8 mouse cellular contexts compared by ENCODE assay signal in the genomic region with DNA sequence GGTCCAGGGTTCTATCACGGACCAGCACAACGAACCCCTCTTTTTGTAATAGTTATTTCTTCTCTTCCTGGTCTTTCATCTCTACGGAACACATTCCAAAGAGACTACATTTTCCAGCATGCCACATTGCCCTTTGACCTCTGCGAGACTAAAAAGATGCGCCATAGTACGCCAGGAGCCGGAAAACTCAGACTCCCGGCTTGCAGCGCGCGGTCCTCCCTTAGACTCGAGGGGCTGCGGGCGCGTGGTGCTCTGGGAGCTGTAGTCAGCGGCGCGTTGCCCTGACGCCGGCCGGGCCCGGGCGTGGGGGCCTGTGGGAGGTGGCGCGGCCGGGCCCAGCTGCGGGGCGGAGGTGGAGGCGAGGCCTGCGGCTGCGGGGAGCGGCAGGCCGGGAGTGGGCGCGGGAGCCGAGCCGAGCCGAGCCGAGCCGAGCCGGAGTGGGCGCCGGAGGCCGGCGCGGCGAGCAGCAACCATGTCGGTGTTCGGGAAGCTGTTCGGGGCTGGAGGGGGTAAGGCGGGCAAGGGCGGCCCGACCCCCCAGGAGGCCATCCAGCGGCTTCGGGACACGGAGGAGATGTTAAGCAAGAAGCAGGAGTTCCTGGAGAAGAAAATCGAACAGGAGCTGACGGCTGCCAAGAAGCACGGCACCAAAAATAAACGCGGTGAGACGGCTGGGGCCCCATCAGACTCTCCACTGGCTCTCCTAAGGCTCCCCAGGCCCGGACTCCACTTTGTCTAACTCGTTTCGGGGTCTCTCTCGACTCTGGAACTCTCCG. TPM values are rescaled to one million over a fixed set of nuclear protein-coding genes. Genes with fewer than 3 reads are reported as not detected.
DNase-seq lines count a peak whose midpoint lies in the region; ATAC-seq and TF ChIP-seq lines count a peak whose summit lies in the region.

No protein-coding gene starts in this region.

- TF ChIP-seq POLR2A in heart, adult 2 months (IDR thresholded peaks at IDR 0.05; ENCODE audit: insufficient read depth, low read depth, low read length): no peak

- H3K4me1 ChIP-seq in embryonic facial prominence, embryonic 14.5 days (ENCODE audit: control insufficient read depth, insufficient read depth, low read length): peaks cover 16% of the 10 kb centered on the region
- H3K4me1 ChIP-seq in heart, adult 2 months (ENCODE audit: control insufficient read depth, insufficient read depth, low read length): peaks cover 14% of the 10 kb centered on the region
- peaks cover 23% of the 10 kb centered on the region for H3K4me1 ChIP-seq in limb, embryonic 13.5 days
- peaks cover 27% of the 10 kb centered on the region for H3K4me1 ChIP-seq in midbrain, embryonic 16.5 days (ENCODE audit: control insufficient read depth, insufficient read depth, low read length)

- peak; percentile 99 for DNase-seq in 3T3-L1 (ENCODE audit: low read depth, low spot score)
- DNase-seq in adrenal gland, postnatal 4 days (ENCODE audit: low spot score in 2 of 2): peak; percentile 82 to 93
- peak; percentile 100 for DNase-seq in embryonic facial prominence, embryonic 14.5 days (ENCODE audit: low spot score)
- peak; percentile 96 to 98 for DNase-seq in heart, adult 2 months
- peak; percentile 98 for DNase-seq in kidney, adult 8-10 months
- peak; percentile 92 to 99 for DNase-seq in spleen, postnatal 10 days (ENCODE audit: low spot score in 2 of 2)

- WGBS in embryonic facial prominence, embryonic 14.5 days: under 1% methylated on average over 38 of the region's 67 CpGs
- under 1% methylated on average over 66 of the region's 67 CpGs for WGBS in heart, adult 2 months
- under 1% methylated on average over 65 of the region's 67 CpGs for WGBS in limb, embryonic 13.5 days
- under 1% methylated on average over 67 of the region's 67 CpGs for WGBS in midbrain, embryonic 16.5 days

- peak overlapping the region; percentile 87 for H3K9ac ChIP-seq in embryonic facial prominence, embryonic 14.5 days (ENCODE audit: low read depth, low read length)
- peak overlapping the region; percentile 99 for H3K9ac ChIP-seq in heart, adult 2 months (ENCODE audit: low read depth, low read length)
- peak overlapping the region; percentile 94 for H3K9ac ChIP-seq in limb, embryonic 13.5 days
- peak overlapping the region; percentile 90 for H3K9ac ChIP-seq in midbrain, embryonic 16.5 days (ENCODE audit: low read depth, low read length)

- H3K4me2 ChIP-seq in embryonic facial prominence, embryonic 14.5 days (ENCODE audit: low read depth, low read length): peak overlapping the region; percentile 78
- peak overlapping the region; percentile 95 for H3K4me2 ChIP-seq in limb, embryonic 13.5 days (replicated peaks)
- H3K4me2 ChIP-seq in midbrain, embryonic 16.5 days (ENCODE audit: low read length): peak overlapping the region; percentile 98

- no peaks in the 10 kb centered on the region for H3K27me3 ChIP-seq in embryonic facial prominence, embryonic 14.5 days (replicated peaks; ENCODE audit: control insufficient read depth, insufficient read depth, low read length)
- H3K27me3 ChIP-seq in heart, adult 2 months (ENCODE audit: control insufficient read depth, insufficient read depth, low read length): no peaks in the 10 kb centered on the region
- H3K27me3 ChIP-seq in limb, embryonic 13.5 days: no peaks in the 10 kb centered on the region
- H3K27me3 ChIP-seq in midbrain, embryonic 16.5 days (ENCODE audit: control insufficient read depth, insufficient read depth, low read depth, low read length): no peaks in the 10 kb centered on the region

- H3K79me2 ChIP-seq in heart, adult 2 months (replicated peaks; ENCODE audit: control insufficient read depth, insufficient read depth, low read length): peaks cover 4% of the 10 kb centered on the region

- peaks cover 19% of the 10 kb centered on the region for H3K36me3 ChIP-seq in embryonic facial prominence, embryonic 14.5 days (ENCODE audit: control insufficient read depth, insufficient read depth, low read length)
- peaks cover 4% of the 10 kb centered on the region for H3K36me3 ChIP-seq in heart, adult 2 months (ENCODE audit: control insufficient read depth, insufficient read depth, low read length)
- peaks cover 16% of the 10 kb centered on the region for H3K36me3 ChIP-seq in limb, embryonic 13.5 days
- H3K36me3 ChIP-seq in midbrain, embryonic 16.5 days (ENCODE audit: control insufficient read depth, insufficient read depth, low read length): 0 out of 2 replicates have a peak, but pooled peaks cover 2% of the 10 kb centered on the region

- H3K27ac ChIP-seq in embryonic facial prominence, embryonic 14.5 days (replicated peaks; ENCODE audit: low read depth, low read length): peak overlapping the region; percentile 88
- peak overlapping the region; percentile 93 for H3K27ac ChIP-seq in heart, adult 2 months
- H3K27ac ChIP-seq in limb, embryonic 13.5 days: peak overlapping the region; percentile 90
- H3K27ac ChIP-seq in midbrain, embryonic 16.5 days (ENCODE audit: low read length): peak overlapping the region; percentile 76

- TF ChIP-seq EP300 in heart, adult 2 months (IDR thresholded peaks at IDR 0.05; ENCODE audit: insufficient read depth, low read depth, low read length): no peak

- no peak for TF ChIP-seq CTCF in heart, adult 2 months (IDR thresholded peaks at IDR 0.05)

- peak overlapping the region; percentile 70 for H3K4me3 ChIP-seq in embryonic facial prominence, embryonic 14.5 days (ENCODE audit: low read depth, low read length)
- peak overlapping the region; percentile 64 for H3K4me3 ChIP-seq in heart, adult 2 months
- H3K4me3 ChIP-seq in limb, embryonic 13.5 days: peak overlapping the region; percentile 87
- peak overlapping the region; percentile 81 for H3K4me3 ChIP-seq in midbrain, embryonic 16.5 days (ENCODE audit: low read depth, low read length)

- no peaks in the 10 kb centered on the region for H3K9me3 ChIP-seq in embryonic facial prominence, embryonic 14.5 days (ENCODE audit: control insufficient read depth, low read length)
- no peaks in the 10 kb centered on the region for H3K9me3 ChIP-seq in limb, embryonic 13.5 days
- no peaks in the 10 kb centered on the region for H3K9me3 ChIP-seq in midbrain, embryonic 16.5 days (replicated peaks; ENCODE audit: control insufficient read depth, low read length, poor library complexity, severe bottlenecking)

- intact Hi-C loops in heart, adult 2 months (cut with DNase I): loop anchor here (2.0 to 5.0 kb wide), 3 partner anchors 20 to 236 kb away; a partner anchor contains a TSS

- peak; percentile 100 for ATAC-seq in embryonic facial prominence, embryonic 14.5 days (ENCODE audit: low read depth)
- ATAC-seq in limb, embryonic 13.5 days (ENCODE audit: low FRiP score, low read depth): peak; percentile 99
- peak; percentile 100 for ATAC-seq in midbrain, embryonic 16.5 days

RNA-seq across cellular contexts. Expression of a gene that starts 5.4 kb away (rescaled TPM):
- 100 to 1,000 TPM; 214 to 228 TPM for total RNA-seq in adrenal gland, postnatal 4 days (2021)
- polyA plus RNA-seq in embryonic facial prominence, embryonic 14.5 days (2014; fragmentation: Nextera tagmentation; extraction: Ambion mirVana): 21.2 and 21.9 TPM in 2 replicates
- total RNA-seq in heart, adult 2 months (2021): 100 to 1,000 TPM; 106 to 124 TPM
- 64.4 and 89.4 TPM in 2 replicates for polyA plus RNA-seq in heart, adult 2 months (2012; rRNA removed)
- polyA plus RNA-seq in limb, embryonic 13.5 days (2015; fragmentation: Nextera tagmentation; extraction: Ambion mirVana): 26.4 and 28.0 TPM in 2 replicates
- polyA plus RNA-seq in midbrain, embryonic 16.5 days (2015; fragmentation: Nextera tagmentation; extraction: Ambion mirVana): 22.1 and 24.2 TPM in 2 replicates

RNA-seq across cellular contexts. Expression of a gene that starts 43.7 kb away (rescaled TPM):
- 1 to 10 TPM in 1 of 2 experiments, under 1 TPM in 1; 0.71 to 1.3 TPM for total RNA-seq in adrenal gland, postnatal 4 days (2021)
- polyA plus RNA-seq in embryonic facial prominence, embryonic 14.5 days (2014; fragmentation: Nextera tagmentation; extraction: Ambion mirVana): 0.77 TPM in 1 of 2 replicates, not detected in the other
- total RNA-seq in heart, adult 2 months (2021): not detected
- 0.57 TPM in 1 of 2 replicates, not detected in the other for polyA plus RNA-seq in heart, adult 2 months (2012; rRNA removed)
- 0.43 TPM in 1 of 2 replicates, not detected in the other for polyA plus RNA-seq in limb, embryonic 13.5 days (2015; fragmentation: Nextera tagmentation; extraction: Ambion mirVana)
- polyA plus RNA-seq in midbrain, embryonic 16.5 days (2015; fragmentation: Nextera tagmentation; extraction: Ambion mirVana): 0.41 and 0.63 TPM in 2 replicates

RNA-seq across cellular contexts. Expression of a gene that starts 43.8 kb away (rescaled TPM):
- total RNA-seq in adrenal gland, postnatal 4 days (2021): 1 to 10 TPM; 3.3 to 3.6 TPM
- polyA plus RNA-seq in embryonic facial prominence, embryonic 14.5 days (2014; fragmentation: Nextera tagmentation; extraction: Ambion mirVana): 1.2 TPM in 2 replicates
- total RNA-seq in heart, adult 2 months (2021): 1 to 10 TPM; 2.7 to 3.1 TPM
- polyA plus RNA-seq in heart, adult 2 months (2012; rRNA removed): 4.0 and 4.9 TPM in 2 replicates
- polyA plus RNA-seq in limb, embryonic 13.5 days (2015; fragmentation: Nextera tagmentation; extraction: Ambion mirVana): 1.1 and 1.3 TPM in 2 replicates
- polyA plus RNA-seq in midbrain, embryonic 16.5 days (2015; fragmentation: Nextera tagmentation; extraction: Ambion mirVana): 2.3 TPM in 2 replicates

RNA-seq across cellular contexts. Expression of a gene that starts 53.4 kb away (rescaled TPM):
- 10 to 100 TPM; 29.8 to 34.2 TPM for total RNA-seq in adrenal gland, postnatal 4 days (2021)
- 24.1 and 26.9 TPM in 2 replicates for polyA plus RNA-seq in embryonic facial prominence, embryonic 14.5 days (2014; fragmentation: Nextera tagmentation; extraction: Ambion mirVana)
- 10 to 100 TPM; 20.9 to 21.5 TPM for total RNA-seq in heart, adult 2 months (2021)
- 47.2 and 49.9 TPM in 2 replicates for polyA plus RNA-seq in heart, adult 2 months (2012; rRNA removed)
- 18.8 and 21.6 TPM in 2 replicates for polyA plus RNA-seq in limb, embryonic 13.5 days (2015; fragmentation: Nextera tagmentation; extraction: Ambion mirVana)
- 14.1 and 15.9 TPM in 2 replicates for polyA plus RNA-seq in midbrain, embryonic 16.5 days (2015; fragmentation: Nextera tagmentation; extraction: Ambion mirVana)

Comparison
In these comparisons a context has a peak if more than half of its experiments do, and no peak if none do; other contexts are left out.
1. Peak in every context shown above with its lines: DNase-seq, ATAC-seq, H3K4me3 ChIP-seq and H3K27ac ChIP-seq.